Mouse (Mus musculus) C2C12 (cell line): Measurements from ENCODE around the gene Pgls. TPM values are rescaled to one million over a fixed set of nuclear protein-coding genes. Genes with fewer than 3 reads are reported as not detected.

Source experiments
- H3K27me3 ChIP-seq: one replicate; pipeline ENCODE4 v1.6.1; 2011; ENCODE audit not compliant: control insufficient read depth, insufficient read depth, insufficient read length
- H3K36me3 ChIP-seq: one replicate; pipeline ENCODE4 v1.6.1; 2011; ENCODE audit not compliant: control insufficient read depth, insufficient read depth
- H3K4me3 ChIP-seq: one replicate; pipeline ENCODE4 v1.5.1; 2011; ENCODE audit warnings: mild to moderate bottlenecking, control low read depth; ENCODE audit not compliant: poor library complexity, insufficient read depth, severe bottlenecking
- H3K79me2 ChIP-seq: one replicate; pipeline ENCODE4 v1.6.1; 2011; ENCODE audit not compliant: control insufficient read depth, insufficient read depth
- H3K79me3 ChIP-seq: one replicate; pipeline ENCODE4 v1.6.1; 2011; ENCODE audit warnings: low read depth, control low read depth
- H3ac ChIP-seq: one replicate; pipeline ENCODE3; 2011; ENCODE audit warnings: low read depth; ENCODE audit not compliant: control insufficient read depth, insufficient read length
- CEBPB ChIP-seq: IDR thresholded peaks from one replicate; pipeline ENCODE4 v1.6.1; 2011; ENCODE audit warnings: low read depth, mild to moderate bottlenecking, control low read depth, moderate library complexity
- CTCF ChIP-seq: IDR thresholded peaks from one replicate; pipeline ENCODE4 v1.5.1; 2011; ENCODE audit not compliant: control insufficient read depth, insufficient read depth, insufficient read length
- FOSL1 ChIP-seq: IDR thresholded peaks from one replicate; pipeline ENCODE4 v1.8.0; 2011; ENCODE audit warnings: mild to moderate bottlenecking, low read length; ENCODE audit not compliant: poor library complexity, insufficient read depth, severe bottlenecking
- MAX ChIP-seq: IDR thresholded peaks from one replicate; pipeline ENCODE4 v1.6.1; 2011; ENCODE audit warnings: mild to moderate bottlenecking, control low read depth
- MYOD1 ChIP-seq: IDR thresholded peaks from one replicate; pipeline ENCODE4 v1.6.1; 2011; ENCODE audit warnings: low read depth; ENCODE audit not compliant: control insufficient read depth, insufficient read length
- MYOG ChIP-seq: IDR thresholded peaks from one replicate; pipeline ENCODE4 v1.6.1; 2011; ENCODE audit not compliant: control insufficient read depth, insufficient read length; ENCODE audit errors: extremely low read depth
- USF1 ChIP-seq: IDR thresholded peaks from one replicate; pipeline ENCODE4 v1.6.1; 2011; ENCODE audit warnings: low read depth, mild to moderate bottlenecking, control low read depth, moderate library complexity
- polyA plus RNA-seq: library from polyadenylated mRNA; unstranded; fragments of >200 nt; fragmentation: generic; extraction: Trizol; gene quantifications from one replicate; pipeline ENCODE4 v1.2.1, GENCODE M21; 2012; ENCODE audit warnings: missing spikeins

The Pgls gene
- polyA plus RNA-seq, 1 experiment, result 231 TPM

DNA sequence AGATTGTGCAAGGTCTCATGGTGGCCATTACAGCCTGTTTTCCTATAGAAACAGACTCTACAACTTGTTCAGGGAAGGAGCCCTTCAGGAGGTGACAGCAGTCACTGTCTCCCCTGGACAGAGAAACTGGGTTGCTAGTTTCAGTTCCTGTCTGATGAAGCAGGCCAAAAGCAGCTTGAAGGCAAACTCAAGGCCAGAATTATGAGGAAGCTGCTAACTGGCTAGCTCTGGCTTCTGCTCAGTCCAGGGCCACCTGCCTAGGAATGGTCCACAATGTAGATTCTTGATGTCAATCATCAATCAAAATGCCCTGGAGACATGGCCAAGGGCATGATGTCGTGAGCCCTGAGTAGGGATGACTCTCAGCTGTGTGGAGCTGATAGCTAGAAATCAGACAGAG, 33.1 kb downstream of the Pgls start:
- no peak overlapping the region for H3K4me3 ChIP-seq
- no peaks in the 10 kb centered on the region for H3K27me3 ChIP-seq
- no peak for TF ChIP-seq MYOD1
- no peak for TF ChIP-seq MYOG
- no peak for TF ChIP-seq MAX
- no peak for TF ChIP-seq CTCF
- no peak for TF ChIP-seq FOSL1
- H3K36me3 ChIP-seq, result peaks cover 53% of the 10 kb centered on the region
- H3K79me2 ChIP-seq, result no peaks in the 10 kb centered on the region
- H3K79me3 ChIP-seq, result no peaks in the 10 kb centered on the region
- no peak overlapping the region for H3ac ChIP-seq

DNA sequence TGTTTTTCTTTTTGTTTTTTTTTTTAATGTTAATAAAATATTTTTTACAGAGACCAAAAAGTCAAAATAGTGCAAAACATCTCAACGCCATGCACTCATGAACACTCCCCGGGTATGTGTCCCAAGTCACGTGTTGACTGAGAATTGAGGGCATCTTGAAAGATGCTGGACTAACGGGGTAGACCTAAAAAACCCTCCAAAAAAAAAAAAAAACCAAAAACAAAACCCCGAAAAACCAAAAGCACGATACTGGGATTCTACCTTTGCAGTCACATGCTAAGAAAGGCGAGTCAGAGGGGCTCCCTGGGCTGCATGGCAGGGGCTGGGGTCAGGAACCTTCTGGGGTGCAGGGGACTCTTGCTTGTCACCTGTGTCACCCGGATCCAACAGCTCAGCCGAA, 34.8 kb downstream of the Pgls start:
- Histone ChIP-seq H3K27me3 (no peaks in the 10 kb centered on the region), H3K79me2 (no peaks in the 10 kb centered on the region), H3K36me3 (peaks cover 42% of the 10 kb centered on the region), H3ac (no peak overlapping the region), H3K4me3 (no peak overlapping the region), H3K79me3 (no peaks in the 10 kb centered on the region)
- TF ChIP-seq CTCF, result no peak
- no peak for TF ChIP-seq USF1
- TF ChIP-seq FOSL1, result no peak
- no peak for TF ChIP-seq MYOD1
- no peak for TF ChIP-seq CEBPB

DNA sequence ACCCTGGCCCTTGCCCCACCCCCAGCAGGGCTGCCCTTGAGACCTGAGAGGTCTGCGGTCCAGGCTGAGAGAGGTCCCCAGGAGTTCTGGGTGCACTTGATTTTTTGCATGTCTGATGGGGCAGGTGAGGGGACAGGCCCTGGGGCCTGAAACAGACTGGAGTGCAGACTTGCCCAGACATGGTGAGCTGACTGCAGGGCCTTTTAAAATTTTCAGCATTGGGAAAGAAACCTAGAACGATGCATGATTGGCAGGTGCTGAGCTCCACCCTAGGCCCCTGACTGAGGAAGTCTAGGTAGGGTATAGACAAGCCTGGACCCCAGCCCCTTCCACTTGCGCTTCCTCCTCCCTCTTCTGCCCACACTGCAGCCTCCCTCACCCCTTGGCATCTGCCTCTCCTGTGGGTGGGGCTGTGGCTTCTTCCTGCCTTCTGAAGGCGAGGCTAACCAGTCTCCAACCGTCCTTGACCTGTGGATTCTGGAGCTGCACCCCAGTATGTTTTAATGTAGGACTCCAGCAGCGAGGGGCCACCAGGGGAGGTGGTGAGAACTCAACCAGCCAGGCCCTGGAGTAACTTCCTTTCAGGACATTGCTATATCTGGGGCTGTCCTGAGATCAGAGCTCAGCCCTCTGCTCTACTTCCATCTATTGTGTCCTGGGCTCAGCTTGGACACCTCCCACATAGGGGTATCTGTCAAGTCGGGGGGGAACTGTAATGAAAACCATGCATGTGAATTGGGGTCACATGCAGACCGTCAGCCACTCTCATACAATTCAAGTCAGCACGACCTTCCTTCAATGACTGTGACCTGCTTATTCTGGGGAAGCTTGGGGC, 35.5 kb downstream of the Pgls start:
- Histone ChIP-seq H3K27me3 (no peaks in the 10 kb centered on the region), H3K4me3 (no peak overlapping the region), H3K36me3 (peaks cover 34% of the 10 kb centered on the region), H3ac (no peak overlapping the region), H3K79me3 (no peaks in the 10 kb centered on the region), H3K79me2 (no peaks in the 10 kb centered on the region)
- TF ChIP-seq CTCF (no peak), MYOG (no peak), USF1 (no peak), FOSL1 (no peak), MAX (no peak), CEBPB (no peak), MYOD1 (no peak)

DNA sequence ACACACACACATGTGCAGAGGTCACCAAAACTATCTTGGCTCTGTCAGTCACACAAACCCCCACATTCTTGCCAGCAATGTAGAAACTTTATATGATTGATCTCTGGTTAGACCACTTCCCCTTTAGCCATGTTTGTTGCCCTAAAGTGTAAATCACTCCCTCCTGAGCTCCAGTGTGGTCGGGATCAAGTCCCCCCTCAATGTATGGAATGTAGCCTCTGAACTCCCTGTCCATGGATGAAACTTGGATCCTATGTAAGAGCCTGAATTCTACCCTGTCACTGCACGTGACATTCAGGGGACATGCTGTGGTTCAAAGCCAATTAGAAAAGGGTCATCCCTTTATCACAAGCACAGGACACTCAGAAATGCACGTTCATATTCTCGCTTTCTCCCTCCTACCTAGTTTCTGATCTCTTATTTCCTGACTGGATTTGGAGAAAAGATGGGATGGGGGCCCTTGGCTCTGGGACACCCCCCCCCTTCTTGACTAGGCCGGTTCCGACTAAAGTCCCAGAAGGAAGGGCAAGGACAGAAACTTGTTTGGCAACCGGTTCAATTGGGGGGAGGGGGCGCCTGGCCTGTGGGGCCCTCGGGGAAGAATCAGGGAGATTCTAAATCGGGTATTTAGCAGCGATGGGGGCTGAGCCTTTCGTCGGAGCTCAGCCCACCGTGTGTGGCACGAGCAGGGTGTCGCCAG, 36.6 kb downstream of the Pgls start:
- Histone ChIP-seq H3K27me3 (no peaks in the 10 kb centered on the region), H3K4me3 (peak overlapping the region; percentile 18), H3K36me3 (peaks cover 24% of the 10 kb centered on the region), H3K79me3 (no peaks in the 10 kb centered on the region), H3K79me2 (no peaks in the 10 kb centered on the region), H3ac (peak overlapping the region; percentile 55)
- TF ChIP-seq CEBPB (no peak), MAX (no peak), MYOG (no peak), FOSL1 (no peak), CTCF (no peak), USF1 (no peak), MYOD1 (no peak)

DNA sequence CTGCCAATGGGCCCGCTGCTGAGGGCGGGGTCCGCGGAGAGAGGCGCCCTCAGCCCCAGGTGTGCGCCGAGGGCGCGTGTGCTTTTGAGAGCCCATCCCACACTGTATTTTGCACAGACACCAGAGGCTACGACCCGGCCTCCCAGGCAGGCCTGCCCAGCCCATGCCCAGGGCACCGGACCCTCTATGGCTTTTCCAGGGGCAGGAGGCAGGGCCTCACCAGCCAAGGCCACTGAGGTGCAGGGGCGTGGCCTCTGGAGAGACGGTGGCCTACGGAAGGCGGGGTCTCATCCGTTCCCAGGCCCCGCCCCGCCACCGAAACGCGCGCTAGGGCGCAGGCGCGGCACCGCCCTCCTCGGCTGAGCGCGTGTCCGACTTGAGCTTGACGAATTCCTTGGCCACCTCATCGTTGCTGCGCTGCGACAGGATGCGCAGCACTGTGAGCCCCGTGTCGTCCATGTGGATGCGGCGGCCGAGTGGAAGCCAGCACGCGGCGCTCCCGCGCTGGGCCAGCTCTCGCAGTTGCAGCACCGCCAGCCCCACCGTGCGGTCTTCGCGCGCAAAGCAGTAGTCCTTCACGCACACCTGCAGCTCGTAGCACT, 37.2 kb downstream of the Pgls start:
- H3K79me2 ChIP-seq, result no peaks in the 10 kb centered on the region
- TF ChIP-seq MAX (peak; percentile 93), MYOD1 (no peak), CTCF (peak; percentile 21)
- no peaks in the 10 kb centered on the region for H3K27me3 ChIP-seq
- peaks cover 17% of the 10 kb centered on the region for H3K36me3 ChIP-seq
- H3K79me3 ChIP-seq, result no peaks in the 10 kb centered on the region
- peak overlapping the region; percentile 18 for H3K4me3 ChIP-seq
- H3ac ChIP-seq, result peak overlapping the region; percentile 79
